Mouse (Mus musculus): ENCODE measurements around the gene 1700030J22Rik.

- TF ChIP-seq POLR2A (IDR thresholded peaks at IDR 0.05; ENCODE audit: low read depth, low read length) = no peak
- TF ChIP-seq USF1 (IDR thresholded peaks at IDR 0.05; ENCODE audit: low read depth, low read length) = no peak
- TF ChIP-seq CHD2 (IDR thresholded peaks at IDR 0.05; ENCODE audit: low read length) = no peak
- no peak for TF ChIP-seq MYC (IDR thresholded peaks at IDR 0.05; ENCODE audit: low read depth, low read length)
- TF ChIP-seq HCFC1 (IDR thresholded peaks at IDR 0.05; ENCODE audit: low read depth, low read length) = no peak
- no peak for TF ChIP-seq NRF1 (IDR thresholded peaks at IDR 0.05; ENCODE audit: low read depth, low read length)
- TF ChIP-seq JUND (conservative IDR thresholded peaks at IDR 0.05; ENCODE audit: low read depth, low read length) = no peak
- no peak for TF ChIP-seq MAFK (IDR thresholded peaks at IDR 0.05; ENCODE audit: insufficient replicate concordance, low read length)
- TF ChIP-seq ELF1 (IDR thresholded peaks at IDR 0.05; ENCODE audit: low read depth, low read length) = no peak
- TF ChIP-seq CTCF (conservative IDR thresholded peaks at IDR 0.05 in 1 of 2, IDR thresholded peaks at IDR 0.05 in 1 of 2; ENCODE audit: low read depth in 2 of 2, low read length in 2 of 2) = no peak
- TF ChIP-seq ZC3H11A (IDR thresholded peaks at IDR 0.05; ENCODE audit: low read depth, low read length) = no peak
- no peak for TF ChIP-seq POLR2AphosphoS2 (IDR thresholded peaks at IDR 0.05; ENCODE audit: low read depth, low read length)
Measured at GRCm38 (mm10) chr8:116923526-116923925, 55.2 kb downstream of the 1700030J22Rik start.
